Mouse (Mus musculus) myocyte (in vitro differentiated cells): Measurements from ENCODE around the gene Sfrp4.

Experiments
- MAX ChIP-seq: IDR thresholded peaks from one replicate; pipeline ENCODE4 v1.6.1; 2011; ENCODE audit warnings: low read depth, mild to moderate bottlenecking, control low read depth
- MYOD1 ChIP-seq, 3 experiments: IDR thresholded peaks; one replicate each; pipeline ENCODE4 v1.6.1; 2011; ENCODE audit warnings: control low read depth in 2 of 3, low read depth in 2 of 3, mild to moderate bottlenecking in 2 of 3, moderate library complexity in 1 of 3; ENCODE audit not compliant: insufficient read length in 2 of 3, control insufficient read depth in 1 of 3
- MYOG ChIP-seq, 3 experiments: IDR thresholded peaks; one replicate each; pipeline ENCODE4 v1.6.1; 2011; ENCODE audit warnings: control low read depth in 2 of 3, low read depth in 2 of 3, mild to moderate bottlenecking in 2 of 3; ENCODE audit not compliant: insufficient read length in 2 of 3, control insufficient read depth in 1 of 3, insufficient read depth in 1 of 3
- POLR2A ChIP-seq: IDR thresholded peaks from one replicate; pipeline ENCODE4 v1.6.1; 2011; ENCODE audit warnings: low read depth, mild to moderate bottlenecking, control low read depth, moderate library complexity; ENCODE audit not compliant: insufficient read length
- REST ChIP-seq: IDR thresholded peaks from one replicate; pipeline ENCODE4 v1.6.1; 2011; ENCODE audit warnings: mild to moderate bottlenecking, control low read depth, moderate library complexity; ENCODE audit not compliant: insufficient read depth, insufficient read length
- TCF12 ChIP-seq: IDR thresholded peaks from one replicate; pipeline ENCODE4 v1.6.1; 2011; ENCODE audit warnings: mild to moderate bottlenecking, control low read depth; ENCODE audit not compliant: poor library complexity, insufficient read depth, severe bottlenecking
- USF1 ChIP-seq: IDR thresholded peaks from one replicate; pipeline ENCODE4 v1.6.1; 2011; ENCODE audit warnings: low read depth, mild to moderate bottlenecking, control low read depth, moderate library complexity

DNA sequence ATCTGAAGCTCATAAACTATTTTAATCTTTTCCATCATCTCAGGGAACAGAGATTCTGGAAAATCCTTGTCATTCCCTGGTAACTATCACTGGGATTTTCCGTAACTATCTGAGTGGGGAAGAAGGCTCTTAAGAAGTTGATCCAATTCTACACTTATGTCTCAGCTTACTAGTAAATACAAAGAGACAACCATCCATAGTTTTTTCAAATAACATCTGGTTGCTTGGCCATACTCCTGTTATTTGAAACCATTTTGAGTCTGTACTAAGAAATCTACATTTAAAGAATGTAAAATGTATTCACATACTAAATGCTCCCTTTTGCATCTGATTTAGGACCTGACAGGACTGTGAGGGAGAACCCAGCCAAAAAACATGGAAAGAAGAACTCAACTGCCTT is 9.5 kb upstream of the Sfrp4 start:
- TF ChIP-seq POLR2A (no peak), REST (no peak), MAX (no peak), MYOD1 (IDR thresholded peaks at IDR 0.05; ENCODE audit: control insufficient read depth in 1 of 3, insufficient read length in 2 of 3, low read depth in 2 of 3) (no peak), TCF12 (no peak), USF1 (no peak), MYOG (IDR thresholded peaks at IDR 0.05; ENCODE audit: control insufficient read depth in 1 of 3, insufficient read depth in 1 of 3, insufficient read length in 2 of 3, low read depth in 2 of 3) (no peak)
